Mouse (Mus musculus) liver, postnatal 0 days (tissue): ENCODE measurements at regions not wholly inside any gene's neighbourhood (a gene's known extent, or its start where the extent isn't known, plus 50 kb on each side); places are given as distances from the start of the nearest gene placed in this dataset.
"Not testable (repeated sequence)": the region's sequence is repeated elsewhere in the genome, so short reads cannot be mapped to it uniquely, and the experiment has no call there.

Source experiments
- CTCF ChIP-seq: sonication (generic); IDR thresholded peaks from 2 replicates; pipeline ENCODE4 v1.5.1; 2016; ENCODE audit warnings: antibody characterized with exemption, low read depth
- EP300 ChIP-seq: IDR thresholded peaks from 2 replicates; pipeline ENCODE4 v1.6.1; 2016; ENCODE audit warnings: antibody characterized with exemption, low read depth, mild to moderate bottlenecking

GRCm38 (mm10) chr1:81741882-81742281 is 491.0 kb upstream of the Gm9747 start:
- not testable (repeated sequence) for TF ChIP-seq CTCF, EP300
